Mouse (Mus musculus): ENCODE data around the gene Pgap1.

DNA sequence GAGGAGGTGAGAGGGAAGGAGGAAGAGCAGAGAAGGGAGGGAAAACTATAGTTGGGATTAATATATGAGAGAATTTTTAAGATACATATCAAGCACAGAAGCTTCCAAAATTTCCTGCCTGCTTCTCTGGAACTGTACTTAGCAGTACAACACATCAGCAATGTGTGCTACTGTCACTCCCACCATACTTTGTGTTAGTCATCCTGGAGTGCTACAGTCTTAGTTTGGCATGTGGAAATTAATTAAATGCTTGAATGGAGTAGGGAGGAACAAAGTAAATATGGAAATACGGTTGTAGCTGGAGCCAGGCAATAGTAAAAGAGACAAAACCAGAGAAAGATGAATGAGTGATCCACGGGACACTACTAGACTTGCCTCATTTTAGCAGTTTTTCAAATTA lies 38.7 kb upstream of the Pgap1 start:
- TF ChIP-seq CTCF (IDR thresholded peaks at IDR 0.05; ENCODE audit: low read depth) (no peak), EP300 (IDR thresholded peaks at IDR 0.05; ENCODE audit: low read depth) (no peak)
